8 mouse cellular contexts compared by ENCODE assay signal in the genomic region with DNA sequence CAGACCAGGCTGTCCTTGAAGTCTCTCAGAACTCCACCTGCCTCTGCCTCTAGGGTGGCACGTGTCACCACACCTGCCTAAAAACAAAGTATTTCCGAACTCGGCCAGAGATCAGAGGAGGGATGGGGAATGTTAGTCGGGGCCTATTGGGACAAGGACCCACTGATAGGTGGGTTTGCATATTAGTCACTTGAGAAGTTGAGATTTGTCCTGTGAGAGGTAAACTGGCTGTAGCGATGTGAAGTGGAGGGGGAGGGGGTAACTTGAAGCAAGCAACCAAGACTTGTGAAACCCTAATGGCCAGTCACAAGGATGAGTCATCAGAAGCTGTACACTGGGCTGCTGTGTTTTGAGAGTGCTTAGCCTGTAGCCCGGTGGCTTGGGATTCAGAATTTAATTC. TPM values are rescaled to one million over a fixed set of nuclear protein-coding genes. Genes with fewer than 3 reads are reported as not detected.
DNase-seq lines count a peak whose midpoint lies in the region; ATAC-seq lines count a peak whose summit lies in the region.

No protein-coding gene starts in this region.

- no peak for ATAC-seq in embryonic facial prominence, embryonic 15.5 days (ENCODE audit: insufficient number of reproducible peaks, low FRiP score, low TSS enrichment, low read depth)
- no peak for ATAC-seq in limb, embryonic 12.5 days (ENCODE audit: insufficient number of reproducible peaks, insufficient read depth, low FRiP score, low TSS enrichment, low read depth)
- no peak for ATAC-seq in midbrain, embryonic 14.5 days (ENCODE audit: low FRiP score, low TSS enrichment)

- no peaks in the 10 kb centered on the region for H3K36me3 ChIP-seq in embryonic facial prominence, embryonic 15.5 days
- peaks cover 23% of the 10 kb centered on the region for H3K36me3 ChIP-seq in limb, embryonic 12.5 days
- peaks cover 14% of the 10 kb centered on the region for H3K36me3 ChIP-seq in midbrain, embryonic 14.5 days (ENCODE audit: control insufficient read depth, insufficient read depth, low read length)

- WGBS in embryonic facial prominence, embryonic 15.5 days: 13% methylated on average over 6 of the region's 6 CpGs
- 23% methylated on average over 6 of the region's 6 CpGs for WGBS in limb, embryonic 12.5 days
- 33% methylated on average over 6 of the region's 6 CpGs for WGBS in midbrain, embryonic 14.5 days

- DNase-seq in A20 (ENCODE audit: low read depth, low spot score): peak; percentile 82
- DNase-seq in Muller cell, postnatal 12 days (ENCODE audit: inconsistent ontology term): peak; percentile 82
- peak; percentile 12 to 22 for DNase-seq in heart, postnatal 36 days
- peak; percentile 7 for DNase-seq in midbrain, embryonic 14.5 days
- DNase-seq in thymus, postnatal 36 days: peak; percentile 13 to 35
- no peak for DNase-seq in left cerebral cortex, adult 9 months (ENCODE audit: low spot score in 2 of 2)

- H3K9ac ChIP-seq in embryonic facial prominence, embryonic 15.5 days: peak overlapping the region; percentile 87; the same call in 1 of the 2 replicates
- peak overlapping the region; percentile 50; the same call in 1 of the 2 replicates for H3K9ac ChIP-seq in limb, embryonic 12.5 days (replicated peaks)
- H3K9ac ChIP-seq in midbrain, embryonic 14.5 days (replicated peaks; ENCODE audit: low read length): peak overlapping the region; percentile 39; the same call in 1 of the 2 replicates

- peaks cover 30% of the 10 kb centered on the region for H3K4me1 ChIP-seq in embryonic facial prominence, embryonic 15.5 days
- H3K4me1 ChIP-seq in limb, embryonic 12.5 days (replicated peaks): peaks cover 23% of the 10 kb centered on the region
- H3K4me1 ChIP-seq in midbrain, embryonic 14.5 days (ENCODE audit: control insufficient read depth, insufficient read depth, low read length): peaks cover 26% of the 10 kb centered on the region

- peak overlapping the region; percentile 85 for H3K4me3 ChIP-seq in embryonic facial prominence, embryonic 15.5 days (replicated peaks)
- H3K4me3 ChIP-seq in limb, embryonic 12.5 days (replicated peaks): peak overlapping the region; percentile 94
- H3K4me3 ChIP-seq in midbrain, embryonic 14.5 days (replicated peaks; ENCODE audit: low read depth, low read length): peak overlapping the region; percentile 92

- H3K27ac ChIP-seq in embryonic facial prominence, embryonic 15.5 days (replicated peaks): no peak overlapping the region
- no peak overlapping the region for H3K27ac ChIP-seq in limb, embryonic 12.5 days
- H3K27ac ChIP-seq in midbrain, embryonic 14.5 days (replicated peaks; ENCODE audit: low read depth, low read length): no peak overlapping the region

- peak overlapping the region; percentile 90 for H3K4me2 ChIP-seq in embryonic facial prominence, embryonic 15.5 days (replicated peaks)
- peak overlapping the region; percentile 69 for H3K4me2 ChIP-seq in limb, embryonic 12.5 days
- peak overlapping the region; percentile 83 for H3K4me2 ChIP-seq in midbrain, embryonic 14.5 days (ENCODE audit: low read length)

- intact Hi-C loops in heart, postnatal 36 days (cut with DNase I): loop anchor here (5.0 kb wide), 1 partner anchor 332 kb away; a partner anchor contains a TSS

- H3K27me3 ChIP-seq in embryonic facial prominence, embryonic 15.5 days: no peaks in the 10 kb centered on the region
- H3K27me3 ChIP-seq in limb, embryonic 12.5 days: no peaks in the 10 kb centered on the region
- H3K27me3 ChIP-seq in midbrain, embryonic 14.5 days (ENCODE audit: control insufficient read depth, insufficient read depth, low read length): no peaks in the 10 kb centered on the region

- H3K9me3 ChIP-seq in embryonic facial prominence, embryonic 15.5 days (replicated peaks): no peaks in the 10 kb centered on the region
- no peaks in the 10 kb centered on the region for H3K9me3 ChIP-seq in limb, embryonic 12.5 days
- no peaks in the 10 kb centered on the region for H3K9me3 ChIP-seq in midbrain, embryonic 14.5 days (ENCODE audit: control insufficient read depth, low read length)

RNA-seq across cellular contexts. Expression of a gene that starts 1.5 kb away (rescaled TPM):
- polyA plus RNA-seq in embryonic facial prominence, embryonic 15.5 days (2015; fragmentation: Nextera tagmentation; extraction: Ambion mirVana): 0.32 and 0.46 TPM in 2 replicates
- under 1 TPM in 1 of 2 experiments, not detected in 1; 0.47 TPM for total RNA-seq in heart, postnatal 36 days (2021)
- 0.33 and 0.69 TPM in 2 replicates for polyA plus RNA-seq in limb, embryonic 12.5 days (2016; fragmentation: Nextera tagmentation; extraction: Ambion mirVana)
- 0.43 TPM in 1 of 2 replicates, not detected in the other for polyA plus RNA-seq in midbrain, embryonic 14.5 days (2014; fragmentation: Nextera tagmentation; extraction: Ambion mirVana)

RNA-seq across cellular contexts. Expression of a gene that starts 2.8 kb away (rescaled TPM):
- 108 and 111 TPM in 2 replicates for polyA plus RNA-seq in embryonic facial prominence, embryonic 15.5 days (2015; fragmentation: Nextera tagmentation; extraction: Ambion mirVana)
- total RNA-seq in heart, postnatal 36 days (2021): 10 to 100 TPM; 40.5 to 45.4 TPM
- 168 and 169 TPM in 2 replicates for polyA plus RNA-seq in limb, embryonic 12.5 days (2016; fragmentation: Nextera tagmentation; extraction: Ambion mirVana)
- 144 and 159 TPM in 2 replicates for polyA plus RNA-seq in midbrain, embryonic 14.5 days (2014; fragmentation: Nextera tagmentation; extraction: Ambion mirVana)

RNA-seq across cellular contexts. Expression of a gene that starts 25.4 kb away (rescaled TPM):
- 26.2 and 28.8 TPM in 2 replicates for polyA plus RNA-seq in embryonic facial prominence, embryonic 15.5 days (2015; fragmentation: Nextera tagmentation; extraction: Ambion mirVana)
- 1 to 10 TPM; 1.3 to 1.4 TPM for total RNA-seq in heart, postnatal 36 days (2021)
- polyA plus RNA-seq in limb, embryonic 12.5 days (2016; fragmentation: Nextera tagmentation; extraction: Ambion mirVana): 29.4 and 31.0 TPM in 2 replicates
- polyA plus RNA-seq in midbrain, embryonic 14.5 days (2014; fragmentation: Nextera tagmentation; extraction: Ambion mirVana): 1.3 and 5.4 TPM in 2 replicates

RNA-seq across cellular contexts. Expression of a gene that starts 44.1 kb away (rescaled TPM):
- polyA plus RNA-seq in embryonic facial prominence, embryonic 15.5 days (2015; fragmentation: Nextera tagmentation; extraction: Ambion mirVana): not detected in 2 replicates
- not detected for total RNA-seq in heart, postnatal 36 days (2021)
- polyA plus RNA-seq in limb, embryonic 12.5 days (2016; fragmentation: Nextera tagmentation; extraction: Ambion mirVana): not detected in 2 replicates
- not detected in 2 replicates for polyA plus RNA-seq in midbrain, embryonic 14.5 days (2014; fragmentation: Nextera tagmentation; extraction: Ambion mirVana)

Comparison
In these comparisons a context has a peak if more than half of its experiments do, and no peak if none do; other contexts are left out.
1. DNase-seq: peak in A20 (single experiment), Muller cell, postnatal 12 days (single experiment), heart, postnatal 36 days (2 of 2), midbrain, embryonic 14.5 days (single experiment) and thymus, postnatal 36 days (2 of 2); none in left cerebral cortex, adult 9 months (0 of 2).
2. Peak in every context shown above with its lines, with median percentiles within 50 percentile points of each other: H3K4me2 ChIP-seq, H3K4me3 ChIP-seq and H3K9ac ChIP-seq.